Mouse (Mus musculus) embryo, embryonic 11 days (tissue): ENCODE measurements around the gene Rchy1.

ENCODE experiments used
- DNase-seq: peaks from one replicate; pipeline ENCODE4 v3.0.0-alpha.2; 2015

The Rchy1 gene

GRCm38 (mm10) chr5:91962639-91963440 lies at the start of gene Rchy1:
Rchy1 (minus strand) TSS chr5:91963068.
- peak; percentile 95 for DNase-seq

- no peak for DNase-seq
These were observed 48.9 kb upstream of the Rchy1 start for GRCm38 (mm10) chr5:92011756-92012155.

GRCm38 (mm10) chr5:92009827-92010226 lies 47.0 kb upstream of the Rchy1 start:
- no peak for DNase-seq

- peak; percentile 46 for DNase-seq
These were observed 40.1 kb upstream of the Rchy1 start for GRCm38 (mm10) chr5:92003011-92003410.

- DNase-seq, result peak; percentile 5
These were observed 37.9 kb upstream of the Rchy1 start for GRCm38 (mm10) chr5:92000770-92001169.

DNA sequence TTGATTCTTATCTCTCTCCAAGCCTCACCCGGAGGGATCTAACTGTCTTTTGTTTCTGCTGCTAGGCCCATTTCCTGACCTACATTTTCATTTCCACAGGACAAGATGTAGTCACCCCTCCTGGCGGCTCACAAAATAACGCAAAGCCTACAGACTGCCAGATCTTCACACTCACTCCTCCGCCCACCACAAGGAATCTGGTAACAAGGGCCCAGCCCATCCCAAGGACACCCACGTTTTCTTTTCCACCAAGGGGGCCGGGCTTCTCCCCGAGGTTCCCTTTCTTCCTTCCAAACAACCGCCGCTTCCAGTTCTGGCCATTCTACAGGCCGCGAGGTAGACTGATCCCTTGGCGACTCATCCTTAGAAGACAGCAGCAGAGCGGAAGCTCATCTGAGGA lies 31.7 kb upstream of the Rchy1 start:
- DNase-seq, result no peak

DNA sequence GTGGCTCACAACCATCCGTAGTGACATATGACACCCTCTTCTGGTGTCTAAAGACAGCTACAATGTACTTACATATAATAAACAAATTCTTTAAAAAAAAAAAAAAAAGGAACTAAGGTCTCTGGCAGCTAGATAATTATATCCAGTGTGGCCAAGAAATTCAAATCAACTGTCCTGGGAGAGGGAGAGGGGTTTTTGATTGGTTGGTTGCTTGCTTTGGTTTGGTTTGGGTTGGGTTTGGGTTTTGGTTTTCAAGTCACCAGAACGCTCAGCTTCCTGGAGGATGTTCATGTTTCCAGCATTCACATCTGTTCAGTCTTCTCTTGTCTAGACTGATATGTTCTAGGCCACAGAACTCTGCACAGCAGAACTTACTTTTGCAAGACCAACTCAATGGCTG lies 30.2 kb upstream of the Rchy1 start:
- DNase-seq, result no peak

DNA sequence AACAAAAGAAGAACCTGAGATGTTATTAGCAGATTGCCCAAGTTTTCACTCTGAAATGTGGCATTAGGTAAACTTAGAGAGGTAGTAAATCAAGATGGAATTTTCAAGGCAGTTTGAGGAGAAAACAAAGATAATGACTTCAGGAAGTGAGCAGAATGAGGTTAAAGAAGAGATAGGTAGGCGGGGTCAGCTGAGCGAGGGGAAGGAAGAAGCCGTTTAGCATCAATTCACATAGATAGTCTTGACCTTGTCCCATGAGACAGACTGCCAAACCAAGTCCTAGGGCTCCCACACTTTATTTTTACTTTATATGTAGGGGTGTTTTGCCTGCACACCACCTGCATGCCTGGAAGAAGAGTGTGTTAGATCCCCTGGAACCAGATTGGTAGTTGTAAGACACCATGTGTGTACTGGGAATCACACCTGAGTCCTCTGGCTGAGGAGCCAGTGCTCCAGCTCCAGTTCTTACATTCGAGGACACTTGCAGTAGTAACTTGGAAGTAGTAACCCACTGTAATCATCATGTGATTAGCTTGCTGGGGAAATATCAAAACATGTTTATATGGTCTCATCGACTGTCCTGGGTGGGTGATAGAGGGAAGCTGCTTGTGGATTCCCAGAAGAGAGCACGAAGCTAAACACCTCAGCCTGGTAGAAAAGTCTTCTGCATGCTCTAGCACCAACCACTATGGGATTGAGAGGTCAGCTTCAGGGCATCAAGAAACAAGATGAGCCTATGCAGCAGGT lies 28.5 kb upstream of the Rchy1 start:
- DNase-seq, result no peak

- no peak for DNase-seq
These were observed 26.4 kb upstream of the Rchy1 start for GRCm38 (mm10) chr5:91989261-91989660.

DNA sequence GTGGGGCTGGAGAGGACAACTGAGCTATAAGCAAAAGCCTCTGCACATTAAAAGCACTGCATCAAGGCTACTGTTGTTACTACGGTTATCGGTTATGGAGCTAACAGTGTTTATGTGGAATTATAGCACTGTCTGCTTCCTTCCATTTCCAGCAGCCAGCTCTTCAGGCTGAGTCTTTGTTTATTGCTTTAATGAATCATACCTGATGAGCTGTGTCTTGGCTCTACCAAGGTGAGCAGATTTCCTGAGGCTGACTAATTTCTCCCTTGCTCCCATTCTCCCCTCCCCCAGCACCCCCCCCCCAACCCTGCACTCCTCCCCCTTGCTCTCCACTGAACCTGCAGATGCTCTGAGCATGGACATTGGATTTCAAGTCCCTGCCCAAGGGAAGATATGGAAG lies 24.9 kb upstream of the Rchy1 start:
- no peak for DNase-seq

DNA sequence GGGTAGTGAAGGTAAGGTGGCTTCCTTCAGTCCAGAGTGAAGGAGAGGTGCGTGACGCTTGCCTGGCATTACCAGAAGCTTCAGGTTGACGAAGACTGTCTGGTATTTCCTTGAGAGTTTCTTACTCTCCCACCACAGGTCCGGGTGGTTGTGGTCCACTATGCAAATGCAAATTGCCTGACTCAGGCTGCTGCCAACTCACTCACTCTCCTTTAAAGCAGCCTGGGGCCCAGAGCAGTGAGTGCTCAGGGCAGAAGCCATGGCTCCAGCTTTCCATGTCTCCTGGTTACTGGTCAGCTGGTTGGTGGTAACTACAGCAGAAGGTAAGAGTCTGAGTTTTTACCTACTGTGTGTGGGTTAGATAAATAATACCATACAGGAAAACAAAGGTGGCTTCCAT lies 24.4 kb upstream of the Rchy1 start, which contains the start of gene Odaph:
Gene Odaph, plus strand, starts transcription at position 240 of the 400 bp plus-strand sequence.
- DNase-seq, result no peak

- DNase-seq, result no peak
These were observed 22.9 kb upstream of the Rchy1 start for GRCm38 (mm10) chr5:91985721-91986120.

DNA sequence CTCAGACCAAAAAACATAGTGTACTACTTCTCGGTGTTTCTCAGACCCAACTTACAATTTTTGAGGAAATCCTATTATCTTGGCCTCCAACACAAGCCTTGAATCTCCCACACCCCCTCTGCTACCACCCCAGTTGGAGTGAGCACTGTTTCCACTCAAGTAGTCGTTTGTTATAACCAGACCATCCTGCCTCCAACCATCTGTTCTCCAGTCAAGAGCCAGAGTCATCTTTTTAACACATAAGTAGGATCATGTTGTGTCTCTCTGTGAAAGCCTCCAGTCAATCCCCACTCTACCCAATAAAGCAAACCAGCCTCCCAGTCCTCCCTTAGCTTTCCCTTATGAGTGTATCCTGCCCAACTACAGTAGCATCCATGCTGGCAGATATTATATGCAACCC lies 20.6 kb upstream of the Rchy1 start:
- DNase-seq, result no peak

DNA sequence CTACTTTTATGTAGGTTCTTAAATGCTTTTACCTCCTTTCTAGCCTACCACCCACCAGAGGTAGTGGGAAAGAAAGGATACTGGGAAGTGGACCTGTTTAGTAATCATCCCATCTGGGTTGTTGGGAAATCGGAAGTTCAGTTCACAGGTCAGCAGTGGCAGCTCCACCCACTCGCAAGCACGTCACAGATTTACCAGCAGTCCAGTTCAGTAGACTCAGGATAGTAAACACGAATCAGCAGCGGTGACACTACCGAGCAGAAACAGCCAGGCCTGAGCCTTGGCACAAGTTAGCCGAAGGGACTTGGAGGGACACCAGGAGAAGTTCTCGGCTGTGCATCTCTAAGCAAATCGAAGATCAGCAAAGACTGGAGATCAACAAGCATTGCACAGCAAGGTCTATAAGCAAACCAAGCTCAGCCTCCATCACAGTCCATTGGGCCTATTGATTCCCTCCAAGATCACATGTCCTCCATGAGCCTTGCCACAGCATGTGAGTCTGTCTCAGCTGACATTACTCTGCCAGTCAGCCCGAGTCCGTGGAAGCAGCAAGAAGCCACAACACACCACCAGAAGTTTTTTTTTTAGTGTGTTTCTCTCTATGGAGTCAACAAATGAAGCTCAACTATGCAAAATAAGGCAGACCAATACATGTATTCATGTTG lies 18.4 kb upstream of the Rchy1 start:
- no peak for DNase-seq

DNA sequence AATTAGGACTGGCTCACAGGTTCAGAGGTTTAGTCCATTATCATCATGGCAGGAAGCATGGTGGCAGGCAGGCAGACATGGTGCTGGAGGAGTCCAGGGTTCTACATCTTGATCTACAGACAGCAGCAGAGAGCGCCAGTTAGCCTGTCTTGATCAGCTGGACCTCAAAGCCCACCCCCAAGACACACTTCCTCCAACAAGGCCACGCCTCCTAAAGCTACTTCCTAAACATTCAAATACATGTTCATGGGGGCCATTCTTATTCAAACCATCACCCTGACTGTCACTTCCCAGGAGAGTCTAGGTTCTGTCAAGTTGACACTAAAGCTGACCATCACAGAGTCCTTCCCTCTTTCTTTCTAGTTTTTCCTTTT lies 14.5 kb upstream of the Rchy1 start:
- DNase-seq, result no peak

DNA sequence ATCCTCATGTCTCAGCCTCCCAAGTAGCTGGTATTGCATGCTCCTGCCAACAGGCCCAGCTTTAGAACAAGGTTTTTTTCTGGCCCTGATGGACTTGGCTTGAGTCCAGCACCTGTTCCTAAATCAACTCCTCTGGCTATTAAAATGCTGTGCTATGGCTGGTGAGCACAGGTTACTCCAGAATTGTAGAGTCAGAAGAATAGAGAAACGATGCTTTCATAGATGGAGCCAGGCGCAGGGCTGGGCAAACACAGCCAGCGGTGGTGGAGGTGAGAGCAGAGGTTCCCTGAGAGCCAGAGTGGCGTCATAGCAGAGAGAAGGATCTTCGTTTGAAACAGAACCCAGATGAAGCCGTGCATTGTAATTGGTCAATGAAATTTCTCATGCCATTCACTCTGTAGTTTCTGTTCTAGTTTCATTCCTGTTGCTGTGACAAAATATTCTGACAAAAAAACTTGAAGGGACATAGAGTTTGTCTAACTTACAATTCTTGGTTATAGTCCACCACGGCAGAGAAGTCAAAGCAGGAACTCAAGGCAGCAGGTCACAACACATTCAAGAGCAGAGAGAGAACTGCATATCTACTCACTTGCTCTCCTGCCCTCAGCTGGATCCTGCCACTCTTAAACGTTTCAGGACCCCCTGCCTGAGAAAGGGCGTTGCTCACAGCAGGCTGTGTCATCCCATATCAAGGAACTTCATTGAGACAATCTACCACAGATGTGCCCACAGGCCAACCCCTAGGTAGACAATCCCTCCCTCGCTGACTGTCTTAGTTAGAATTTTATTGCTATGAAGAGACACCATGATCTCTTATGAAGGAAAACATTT lies 13.9 kb upstream of the Rchy1 start:
- DNase-seq, result no peak

GRCm38 (mm10) chr5:91975758-91976157 lies 12.9 kb upstream of the Rchy1 start:
- DNase-seq, result no peak

- no peak for DNase-seq
These were observed 11.1 kb upstream of the Rchy1 start for GRCm38 (mm10) chr5:91974002-91974401.

DNA sequence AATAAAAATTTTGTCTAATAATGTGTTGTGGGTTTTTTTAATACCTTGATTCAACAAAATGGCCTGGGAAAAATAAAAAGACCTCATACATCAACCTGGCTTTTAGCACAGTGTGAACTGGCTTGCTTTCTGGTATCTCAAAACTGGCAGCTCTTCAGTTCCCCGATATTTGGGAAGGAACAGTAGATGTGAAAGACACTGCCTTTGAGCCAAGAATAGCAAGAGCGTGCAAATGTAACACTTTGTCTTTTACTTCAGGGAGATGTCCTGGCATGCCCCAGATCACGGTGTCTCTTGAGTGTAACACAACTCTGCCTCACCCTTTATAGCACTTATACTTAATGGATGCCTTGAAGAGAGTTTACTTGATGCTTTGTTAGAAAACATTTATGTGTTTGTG lies 9.2 kb upstream of the Rchy1 start:
- no peak for DNase-seq

DNA sequence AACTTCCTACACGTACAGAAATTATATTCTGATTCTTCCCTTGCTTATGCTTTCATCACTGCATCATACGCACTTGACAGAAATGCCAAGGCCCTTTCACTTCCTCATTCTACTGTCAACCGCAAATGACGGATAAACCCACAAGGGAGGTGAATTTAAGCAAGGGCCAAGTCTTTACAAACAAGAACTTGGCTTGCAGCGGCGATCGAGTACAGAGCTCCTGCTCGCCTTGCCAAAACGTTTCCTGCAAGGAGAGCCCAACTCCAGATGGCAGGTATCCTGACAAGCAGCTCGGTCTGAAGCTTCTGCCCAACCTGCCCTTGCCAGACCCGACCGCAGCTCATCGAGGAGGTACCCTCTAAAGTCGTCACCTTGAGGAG lies 619 bp downstream of the Rchy1 start:
- no peak for DNase-seq

- no peak for DNase-seq
These were observed 1.5 kb downstream of the Rchy1 start for GRCm38 (mm10) chr5:91961370-91961769.

DNA sequence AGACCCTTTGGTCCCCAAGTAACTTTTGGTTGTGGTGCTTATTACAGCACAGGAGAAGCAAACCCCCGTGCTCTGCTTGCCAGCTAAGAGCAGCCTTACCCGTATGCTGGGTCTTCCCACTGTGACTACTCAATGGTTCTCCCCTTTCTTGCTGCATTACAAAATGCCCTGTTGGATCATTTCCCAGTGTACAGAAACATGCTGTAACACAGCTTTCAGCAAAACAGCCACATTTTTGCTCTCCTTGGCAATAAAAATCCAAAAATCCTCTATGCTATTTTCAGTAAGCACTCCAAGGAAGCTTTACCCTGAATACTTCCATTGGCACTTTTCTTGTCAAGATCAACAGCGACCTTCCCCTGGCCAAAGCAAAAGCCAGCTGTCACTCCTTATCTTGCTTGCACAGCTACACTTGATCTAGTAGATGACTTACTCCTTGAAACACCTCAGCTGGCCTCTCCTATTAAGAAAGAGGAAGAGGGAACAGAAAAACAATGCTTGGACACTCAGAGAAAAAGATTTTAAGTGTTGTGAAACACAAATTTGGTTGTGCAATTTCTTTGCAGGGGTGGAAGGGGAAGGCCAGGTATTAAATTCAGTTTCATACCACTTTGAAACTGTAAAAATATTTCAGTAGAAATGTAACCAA lies 2.1 kb downstream of the Rchy1 start:
- no peak for DNase-seq
